Mouse (Mus musculus): ENCODE data around the gene Rnf114. TPM values are rescaled to one million over a fixed set of nuclear protein-coding genes. Genes with fewer than 3 reads are reported as not detected.
A peak's percentile ranks its signal among the peaks of the same experiment; 100 is the strongest.

Gene Rnf114
- 10 to 100 TPM; 15.3 to 15.6 TPM for total RNA-seq (2021)
- long read RNA-seq, experiment 1, transcript Rnf114-201 (6 exons, 2,502 nt) = major isoform, 24 of 42 reads
- long read RNA-seq, experiment 1, partial matches to known transcripts = 4 of 42 reads
- long read RNA-seq, experiment 1, other reads (novel, unspliced or antisense) = 12 of 42 reads
- long read RNA-seq, experiment 2, transcript Rnf114-201 (6 exons, 2,502 nt) = major isoform, 22 of 35 reads
- long read RNA-seq, experiment 2, partial matches to known transcripts = 3 of 35 reads
- long read RNA-seq, experiment 2, other reads (novel, unspliced or antisense) = 6 of 35 reads

- intact Hi-C loops (cut with DNase I; ENCODE audit: low total_unique reads) = no loop called here
- DNase-seq = no peak
These were observed at the start of gene Rnf114 for GRCm38 (mm10) chr2:167491757-167492708. Gene Rnf114, plus strand, starts transcription at chr2:167492645.

- intact Hi-C loops (cut with DNase I; ENCODE audit: low total_unique reads) = no loop called here
These were observed 48.8 kb upstream of the Rnf114 start for GRCm38 (mm10) chr2:167443411-167444193.

GRCm38 (mm10) chr2:167445911-167446780 lies 46.3 kb upstream of the Rnf114 start:
- intact Hi-C loops (cut with DNase I; ENCODE audit: low total_unique reads) = no loop called here
- no peak for DNase-seq

More at GRCm38 (mm10) chr2:167443411-167444193, 48.8 kb upstream of the Rnf114 start:
- no peak for DNase-seq

GRCm38 (mm10) chr2:167447207-167447606 lies 45.2 kb upstream of the Rnf114 start:
- intact Hi-C loops (cut with DNase I; ENCODE audit: low total_unique reads) = no loop called here
- DNase-seq = no peak

GRCm38 (mm10) chr2:167447629-167448028 lies 44.8 kb upstream of the Rnf114 start:
- intact Hi-C loops (cut with DNase I; ENCODE audit: low total_unique reads) = no loop called here
- DNase-seq = no peak

GRCm38 (mm10) chr2:167449331-167450275 lies 42.8 kb upstream of the Rnf114 start:
- intact Hi-C loops (cut with DNase I; ENCODE audit: low total_unique reads) = no loop called here
- no peak for DNase-seq

GRCm38 (mm10) chr2:167450647-167451046 lies 41.8 kb upstream of the Rnf114 start:
- intact Hi-C loops (cut with DNase I; ENCODE audit: low total_unique reads) = no loop called here
- no peak for DNase-seq

GRCm38 (mm10) chr2:167453814-167454213 lies 38.6 kb upstream of the Rnf114 start:
- no peak for DNase-seq
- intact Hi-C loops (cut with DNase I; ENCODE audit: low total_unique reads) = no loop called here

GRCm38 (mm10) chr2:167456361-167457020 lies 36.0 kb upstream of the Rnf114 start:
- DNase-seq = no peak
- intact Hi-C loops (cut with DNase I; ENCODE audit: low total_unique reads) = no loop called here

- no peak for DNase-seq
- intact Hi-C loops (cut with DNase I; ENCODE audit: low total_unique reads) = no loop called here
These were observed 35.2 kb upstream of the Rnf114 start for GRCm38 (mm10) chr2:167457213-167457612.

GRCm38 (mm10) chr2:167458548-167458947 lies 33.9 kb upstream of the Rnf114 start:
- intact Hi-C loops (cut with DNase I; ENCODE audit: low total_unique reads) = no loop called here
- no peak for DNase-seq

GRCm38 (mm10) chr2:167459071-167459865 lies 33.2 kb upstream of the Rnf114 start:
- no peak for DNase-seq
- intact Hi-C loops (cut with DNase I; ENCODE audit: low total_unique reads) = no loop called here

GRCm38 (mm10) chr2:167462954-167463353 lies 29.5 kb upstream of the Rnf114 start:
- DNase-seq = peak; percentile 72
- intact Hi-C loops (cut with DNase I; ENCODE audit: low total_unique reads) = loop anchor here (5.0 kb wide), 1 partner anchor 41 kb away; the partner anchor contains the start of gene Slc9a8

- intact Hi-C loops (cut with DNase I; ENCODE audit: low total_unique reads) = loop anchor here (5.0 kb wide), 1 partner anchor 42 kb away; the partner anchor contains the start of gene Slc9a8
- no peak for DNase-seq
These were observed 28.6 kb upstream of the Rnf114 start for GRCm38 (mm10) chr2:167463802-167464201.

- intact Hi-C loops (cut with DNase I; ENCODE audit: low total_unique reads) = no loop called here
- no peak for DNase-seq
These were observed 26.5 kb upstream of the Rnf114 start for GRCm38 (mm10) chr2:167465951-167466350.

- intact Hi-C loops (cut with DNase I; ENCODE audit: low total_unique reads) = no loop called here
- DNase-seq = no peak
These were observed 25.2 kb upstream of the Rnf114 start for GRCm38 (mm10) chr2:167467214-167467613.
